Mouse (Mus musculus) bone marrow macrophage, adult 2 months (primary cell): ENCODE measurements around the gene Sstr3.

ENCODE experiments used
- CTCF ChIP-seq: IDR thresholded peaks from 2 replicates; pipeline ENCODE4 v1.5.1; 2012; ENCODE audit warnings: low read depth, mild to moderate bottlenecking, low read length, moderate library complexity
- POLR2A ChIP-seq: IDR thresholded peaks from 2 replicates; pipeline ENCODE4 v1.6.1; 2012; ENCODE audit warnings: mild to moderate bottlenecking, low read depth, low read length, borderline replicate concordance

DNA sequence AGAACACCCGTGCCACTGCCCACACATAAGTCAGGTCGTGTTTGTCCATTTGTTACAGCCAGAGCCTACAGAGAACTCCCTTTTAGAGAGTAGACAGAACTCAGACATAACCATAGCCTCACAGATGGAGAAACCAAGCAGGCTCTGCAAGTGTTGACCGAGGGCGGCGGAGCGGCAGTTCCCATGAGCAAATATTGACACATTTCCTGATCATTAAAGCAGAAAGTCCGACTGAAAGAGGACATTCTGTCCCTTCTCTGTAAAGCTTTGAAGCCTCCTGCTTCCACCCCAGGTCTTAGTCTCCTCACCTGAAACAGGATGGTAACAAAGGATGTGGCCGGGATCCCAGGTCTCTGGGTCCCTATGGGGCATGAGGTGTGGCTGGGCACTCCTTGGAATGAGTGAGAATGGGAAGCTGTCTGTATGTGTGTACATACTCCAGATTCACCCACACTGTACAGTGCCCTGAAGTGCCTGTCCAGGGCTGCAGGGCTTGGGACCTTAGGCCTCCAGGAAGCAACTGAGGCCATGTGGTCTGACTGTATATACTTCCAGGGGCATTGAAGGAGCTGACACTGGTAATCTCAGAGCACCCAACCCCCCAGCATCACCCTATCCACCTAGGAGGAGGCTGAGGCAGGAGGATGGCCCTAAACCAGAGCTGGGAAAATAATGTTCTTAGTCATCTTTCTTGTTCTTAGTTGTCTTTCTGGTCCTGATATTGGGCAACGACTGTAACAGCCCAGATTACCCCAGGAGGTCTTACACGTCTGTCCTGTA lies 11.7 kb downstream of the Sstr3 start:
- TF ChIP-seq POLR2A: no peak
- no peak for TF ChIP-seq CTCF
